Mouse (Mus musculus): Measurements from ENCODE around the gene Grid2ip. TPM values are rescaled to one million over a fixed set of nuclear protein-coding genes. Genes with fewer than 3 reads are reported as not detected.
A peak's percentile ranks its signal among the peaks of the same experiment; 100 is the strongest.
"Not testable (repeated sequence)": the region's sequence is repeated elsewhere in the genome, so short reads cannot be mapped to it uniquely, and the experiment has no call there.

Gene Grid2ip
- polyA plus RNA-seq, 1 experiment from 2014 or later: 1.0 TPM

- ATAC-seq: no peak
- H3K4me1 ChIP-seq (replicated peaks; ENCODE audit: control insufficient read depth, insufficient read depth, low read length): peaks cover 34% of the 10 kb centered on the region
- peaks cover 52% of the 10 kb centered on the region for H3K27me3 ChIP-seq (replicated peaks; ENCODE audit: control insufficient read depth, insufficient read depth, low read length)
- H3K4me3 ChIP-seq (replicated peaks; ENCODE audit: low read length): no peak overlapping the region
- peak overlapping the region; percentile 68; the same call in 1 of the 2 replicates for H3K4me2 ChIP-seq (ENCODE audit: low read length)
- no peak overlapping the region for H3K9ac ChIP-seq (replicated peaks; ENCODE audit: low read depth, low read length)
- H3K9me3 ChIP-seq (ENCODE audit: control insufficient read depth, low read length): no peaks in the 10 kb centered on the region
- WGBS: 55% methylated on average over 4 of the region's 4 CpGs
- no peak overlapping the region for H3K27ac ChIP-seq (ENCODE audit: low read length)
- no peaks in the 10 kb centered on the region for H3K36me3 ChIP-seq (ENCODE audit: control insufficient read depth, insufficient read depth)
Measured at GRCm38 (mm10) chr5:143371146-143371510, 14.0 kb downstream of the Grid2ip start.

GRCm38 (mm10) chr5:143372818-143373217, 15.7 kb downstream of the Grid2ip start:
- no peak overlapping the region for H3K27ac ChIP-seq (ENCODE audit: low read length)
- H3K4me2 ChIP-seq (ENCODE audit: low read length): peak overlapping the region; percentile 53
- 1% methylated on average over 35 of the region's 35 CpGs for WGBS
- peak overlapping the region; percentile 44 for H3K9ac ChIP-seq (replicated peaks; ENCODE audit: low read depth, low read length)
- no peaks in the 10 kb centered on the region for H3K9me3 ChIP-seq (ENCODE audit: control insufficient read depth, low read length)
- no peaks in the 10 kb centered on the region for H3K36me3 ChIP-seq (ENCODE audit: control insufficient read depth, insufficient read depth)
- peaks cover 52% of the 10 kb centered on the region for H3K27me3 ChIP-seq (replicated peaks; ENCODE audit: control insufficient read depth, insufficient read depth, low read length)
- H3K4me1 ChIP-seq (replicated peaks; ENCODE audit: control insufficient read depth, insufficient read depth, low read length): peaks cover 34% of the 10 kb centered on the region
- peak overlapping the region; percentile 37 for H3K4me3 ChIP-seq (replicated peaks; ENCODE audit: low read length)
- 0 out of 2 replicates have a peak, but pooled peaks have one; percentile 6 for ATAC-seq

GRCm38 (mm10) chr5:143375242-143375641, 18.1 kb downstream of the Grid2ip start:
- Histone ChIP-seq H3K4me1 (replicated peaks; ENCODE audit: control insufficient read depth, insufficient read depth, low read length) (peaks cover 19% of the 10 kb centered on the region), H3K9me3 (ENCODE audit: control insufficient read depth, low read length) (no peaks in the 10 kb centered on the region)
- no peak for ATAC-seq

GRCm38 (mm10) chr5:143376156-143376555, 19.0 kb downstream of the Grid2ip start:
- Histone ChIP-seq H3K9ac (replicated peaks; ENCODE audit: low read depth, low read length) (no peak overlapping the region), H3K27me3 (replicated peaks; ENCODE audit: control insufficient read depth, insufficient read depth, low read length) (peaks cover 30% of the 10 kb centered on the region), H3K27ac (ENCODE audit: low read length) (no peak overlapping the region), H3K36me3 (ENCODE audit: control insufficient read depth, insufficient read depth) (no peaks in the 10 kb centered on the region), H3K9me3 (ENCODE audit: control insufficient read depth, low read length) (no peaks in the 10 kb centered on the region), H3K4me3 (replicated peaks; ENCODE audit: low read length) (no peak overlapping the region), H3K4me2 (ENCODE audit: low read length) (no peak overlapping the region), H3K4me1 (replicated peaks; ENCODE audit: control insufficient read depth, insufficient read depth, low read length) (peaks cover 9% of the 10 kb centered on the region)
- no peak for ATAC-seq
- WGBS: 84% methylated on average over 4 of the region's 4 CpGs

More at GRCm38 (mm10) chr5:143375242-143375641, 18.1 kb downstream of the Grid2ip start:
- H3K9ac ChIP-seq (replicated peaks; ENCODE audit: low read depth, low read length): no peak overlapping the region
- 11% methylated on average over 21 of the region's 21 CpGs for WGBS
- H3K27ac ChIP-seq (ENCODE audit: low read length): no peak overlapping the region
- no peaks in the 10 kb centered on the region for H3K36me3 ChIP-seq (ENCODE audit: control insufficient read depth, insufficient read depth)
- H3K4me2 ChIP-seq (ENCODE audit: low read length): 0 out of 2 replicates have a peak overlapping the region, but pooled peaks have one; percentile 17
- H3K27me3 ChIP-seq (replicated peaks; ENCODE audit: control insufficient read depth, insufficient read depth, low read length): peaks cover 38% of the 10 kb centered on the region
- H3K4me3 ChIP-seq (replicated peaks; ENCODE audit: low read length): no peak overlapping the region

GRCm38 (mm10) chr5:143386797-143387621, 29.9 kb downstream of the Grid2ip start:
- Histone ChIP-seq H3K9ac (replicated peaks; ENCODE audit: low read depth, low read length) (0 out of 2 replicates have a peak overlapping the region, but pooled peaks have one; percentile 31), H3K4me1 (replicated peaks; ENCODE audit: control insufficient read depth, insufficient read depth, low read length) (peaks cover 6% of the 10 kb centered on the region; the same call in 1 of the 2 replicates), H3K36me3 (ENCODE audit: control insufficient read depth, insufficient read depth) (no peaks in the 10 kb centered on the region), H3K4me2 (ENCODE audit: low read length) (peak overlapping the region; percentile 61), H3K4me3 (replicated peaks; ENCODE audit: low read length) (peak overlapping the region; percentile 36), H3K9me3 (ENCODE audit: control insufficient read depth, low read length) (no peaks in the 10 kb centered on the region), H3K27me3 (replicated peaks; ENCODE audit: control insufficient read depth, insufficient read depth, low read length) (peaks cover 16% of the 10 kb centered on the region; the same call in 1 of the 2 replicates), H3K27ac (ENCODE audit: low read length) (no peak overlapping the region)
- WGBS: 9% methylated on average over 39 of the region's 39 CpGs
- no peak for ATAC-seq

GRCm38 (mm10) chr5:143394184-143394583, 37.0 kb downstream of the Grid2ip start:
- no peak overlapping the region for H3K4me2 ChIP-seq (ENCODE audit: low read length)
- no peak overlapping the region for H3K4me3 ChIP-seq (replicated peaks; ENCODE audit: low read length)
- no peaks in the 10 kb centered on the region for H3K36me3 ChIP-seq (ENCODE audit: control insufficient read depth, insufficient read depth)
- no peak overlapping the region for H3K9ac ChIP-seq (replicated peaks; ENCODE audit: low read depth, low read length)
- 77% methylated on average over 7 of the region's 7 CpGs for WGBS
- H3K27me3 ChIP-seq (replicated peaks; ENCODE audit: control insufficient read depth, insufficient read depth, low read length): no peaks in the 10 kb centered on the region
- ATAC-seq: no peak
- H3K4me1 ChIP-seq (replicated peaks; ENCODE audit: control insufficient read depth, insufficient read depth, low read length): no peaks in the 10 kb centered on the region
- no peak overlapping the region for H3K27ac ChIP-seq (ENCODE audit: low read length)
- H3K9me3 ChIP-seq (ENCODE audit: control insufficient read depth, low read length): no peaks in the 10 kb centered on the region

- H3K27me3 ChIP-seq (replicated peaks; ENCODE audit: control insufficient read depth, insufficient read depth, low read length); H3K27ac ChIP-seq (ENCODE audit: low read length); H3K36me3 ChIP-seq (ENCODE audit: control insufficient read depth, insufficient read depth); H3K9ac ChIP-seq (replicated peaks; ENCODE audit: low read depth, low read length); ATAC-seq; H3K4me3 ChIP-seq (replicated peaks; ENCODE audit: low read length); H3K4me1 ChIP-seq (replicated peaks; ENCODE audit: control insufficient read depth, insufficient read depth, low read length); H3K4me2 ChIP-seq (ENCODE audit: low read length); H3K9me3 ChIP-seq (ENCODE audit: control insufficient read depth, low read length): not testable (repeated sequence)
- WGBS: 86% methylated on average over 2 of the region's 2 CpGs
Measured at GRCm38 (mm10) chr5:143394966-143395365, 37.8 kb downstream of the Grid2ip start.

GRCm38 (mm10) chr5:143395649-143396048, 38.5 kb downstream of the Grid2ip start:
- Histone ChIP-seq H3K9me3 (ENCODE audit: control insufficient read depth, low read length) (no peaks in the 10 kb centered on the region), H3K4me1 (replicated peaks; ENCODE audit: control insufficient read depth, insufficient read depth, low read length) (no peaks in the 10 kb centered on the region), H3K36me3 (ENCODE audit: control insufficient read depth, insufficient read depth) (no peaks in the 10 kb centered on the region), H3K9ac (replicated peaks; ENCODE audit: low read depth, low read length) (no peak overlapping the region), H3K4me2 (ENCODE audit: low read length) (no peak overlapping the region), H3K27me3 (replicated peaks; ENCODE audit: control insufficient read depth, insufficient read depth, low read length) (no peaks in the 10 kb centered on the region), H3K27ac (ENCODE audit: low read length) (no peak overlapping the region), H3K4me3 (replicated peaks; ENCODE audit: low read length) (no peak overlapping the region)
- no peak for ATAC-seq
- WGBS: 45% methylated on average over 2 of the region's 2 CpGs

- Histone ChIP-seq H3K4me1 (replicated peaks; ENCODE audit: control insufficient read depth, insufficient read depth, low read length) (peaks cover 12% of the 10 kb centered on the region), H3K4me2 (ENCODE audit: low read length) (no peak overlapping the region), H3K9me3 (ENCODE audit: control insufficient read depth, low read length) (no peaks in the 10 kb centered on the region), H3K27ac (ENCODE audit: low read length) (no peak overlapping the region), H3K4me3 (replicated peaks; ENCODE audit: low read length) (no peak overlapping the region), H3K36me3 (ENCODE audit: control insufficient read depth, insufficient read depth) (no peaks in the 10 kb centered on the region), H3K9ac (replicated peaks; ENCODE audit: low read depth, low read length) (no peak overlapping the region), H3K27me3 (replicated peaks; ENCODE audit: control insufficient read depth, insufficient read depth, low read length) (no peaks in the 10 kb centered on the region)
- 89% methylated on average over 12 of the region's 12 CpGs for WGBS
- no peak for ATAC-seq
Measured at GRCm38 (mm10) chr5:143400501-143400900, 43.4 kb downstream of the Grid2ip start.
